Mouse (Mus musculus): Measurements from ENCODE around the gene Ciz1. TPM values are rescaled to one million over a fixed set of nuclear protein-coding genes. Genes with fewer than 3 reads are reported as not detected.

Gene Ciz1
- polyA plus RNA-seq, 1 experiment, result 275 TPM

GRCm38 (mm10) chr2:32315751-32316150 is 36.4 kb upstream of the Ciz1 start:
- 63% methylated on average over 8 of the region's 8 CpGs for WGBS
- H3K27ac ChIP-seq (ENCODE audit: insufficient read depth, low read depth, low read length), result no peak overlapping the region
- no peaks in the 10 kb centered on the region for H3K27me3 ChIP-seq (ENCODE audit: control insufficient read depth, insufficient read depth, low read length)
- peaks cover 2% of the 10 kb centered on the region; the same call in 1 of the 2 replicates for H3K4me1 ChIP-seq (ENCODE audit: control insufficient read depth, insufficient read depth, insufficient read length, low read length)
- no peak overlapping the region for H3K4me3 ChIP-seq (ENCODE audit: low read depth, low read length)
- no peak for TF ChIP-seq CTCF (IDR thresholded peaks at IDR 0.05; ENCODE audit: extremely low read depth, insufficient read length, insufficient replicate concordance, low read depth, low read length)
- TF ChIP-seq POLR2A (IDR thresholded peaks at IDR 0.05; ENCODE audit: low read depth, low read length), result no peak
- peaks cover 7% of the 10 kb centered on the region; the same call in 1 of the 2 replicates for H3K36me3 ChIP-seq (ENCODE audit: control insufficient read depth, insufficient read depth, low read length)

- no peak for TF ChIP-seq POLR2A (IDR thresholded peaks at IDR 0.05; ENCODE audit: low read depth, low read length)
- TF ChIP-seq CTCF (IDR thresholded peaks at IDR 0.05; ENCODE audit: extremely low read depth, insufficient read length, insufficient replicate concordance, low read depth, low read length), result no peak
- WGBS, result 80% methylated on average over 20 of the region's 20 CpGs
- H3K4me1 ChIP-seq (ENCODE audit: control insufficient read depth, insufficient read depth, insufficient read length, low read length), result peaks cover 6% of the 10 kb centered on the region
- no peak overlapping the region for H3K27ac ChIP-seq (ENCODE audit: insufficient read depth, low read depth, low read length)
- no peaks in the 10 kb centered on the region for H3K27me3 ChIP-seq (ENCODE audit: control insufficient read depth, insufficient read depth, low read length)
- no peak overlapping the region for H3K4me3 ChIP-seq (ENCODE audit: low read depth, low read length)
- peaks cover 7% of the 10 kb centered on the region; the same call in 1 of the 2 replicates for H3K36me3 ChIP-seq (ENCODE audit: control insufficient read depth, insufficient read depth, low read length)
Measured at GRCm38 (mm10) chr2:32316887-32317656, 35.1 kb upstream of the Ciz1 start.

- Histone ChIP-seq H3K27ac (ENCODE audit: insufficient read depth, low read depth, low read length) (peak overlapping the region; percentile 62), H3K4me3 (ENCODE audit: low read depth, low read length) (peak overlapping the region; percentile 45)
- 54% methylated on average over 19 of the region's 19 CpGs for WGBS
Measured at GRCm38 (mm10) chr2:32317791-32318417, 34.2 kb upstream of the Ciz1 start.

DNA sequence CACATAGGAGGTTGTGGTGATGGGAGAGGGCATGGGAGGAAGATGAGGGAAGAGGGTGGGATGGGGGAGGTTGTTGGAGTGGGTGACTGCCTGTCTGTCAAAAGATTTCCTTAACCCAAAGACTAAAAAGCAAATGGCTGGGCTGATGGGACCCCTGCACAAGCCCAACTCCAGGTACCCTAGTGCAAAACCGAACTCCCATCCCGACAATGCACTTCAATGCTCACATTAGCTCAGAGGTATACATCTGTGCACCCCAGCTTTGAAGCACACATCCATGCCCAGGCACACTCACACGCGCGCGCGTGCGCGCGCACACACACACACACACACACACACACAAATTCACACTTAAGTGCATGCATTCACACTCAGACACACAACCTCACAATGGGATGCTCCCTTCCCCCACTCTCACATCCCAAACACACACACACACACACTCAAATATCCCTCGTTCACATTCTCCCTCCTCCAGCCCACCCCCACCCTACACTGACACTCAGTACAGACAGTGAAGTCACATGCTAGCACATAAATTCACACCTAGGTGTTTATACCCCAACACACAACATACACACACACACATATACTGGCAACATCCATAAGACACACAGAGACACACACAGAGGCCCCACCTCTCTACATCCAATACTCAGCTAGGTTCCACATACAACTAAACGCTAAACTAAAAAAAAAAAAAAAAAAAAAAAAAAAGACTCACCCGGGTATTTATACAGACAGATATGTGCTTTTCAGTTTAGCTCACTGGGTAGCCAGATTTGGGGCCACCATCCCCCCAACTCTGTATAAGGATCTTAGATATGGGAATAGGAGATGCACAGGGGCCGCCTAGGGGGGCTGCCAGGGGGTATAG is 33.2 kb upstream of the Ciz1 start:
- H3K36me3 ChIP-seq (ENCODE audit: control insufficient read depth, insufficient read depth, low read length), result peaks cover 14% of the 10 kb centered on the region
- TF ChIP-seq CTCF (IDR thresholded peaks at IDR 0.05; ENCODE audit: extremely low read depth, insufficient read length, insufficient replicate concordance, low read depth, low read length) (no peak), POLR2A (IDR thresholded peaks at IDR 0.05; ENCODE audit: low read depth, low read length) (no peak)
- H3K4me1 ChIP-seq (ENCODE audit: control insufficient read depth, insufficient read depth, insufficient read length, low read length), result peaks cover 7% of the 10 kb centered on the region; the same call in 1 of the 2 replicates
- 80% methylated on average over 14 of the region's 14 CpGs for WGBS
- H3K27ac ChIP-seq (ENCODE audit: insufficient read depth, low read depth, low read length), result peak overlapping the region; percentile 24; the same call in 1 of the 2 replicates
- no peaks in the 10 kb centered on the region for H3K27me3 ChIP-seq (ENCODE audit: control insufficient read depth, insufficient read depth, low read length)
- peak overlapping the region; percentile 45; the same call in 1 of the 2 replicates for H3K4me3 ChIP-seq (ENCODE audit: low read depth, low read length)

More at GRCm38 (mm10) chr2:32317791-32318417, 34.2 kb upstream of the Ciz1 start:
- peaks cover 7% of the 10 kb centered on the region; the same call in 1 of the 2 replicates for H3K36me3 ChIP-seq (ENCODE audit: control insufficient read depth, insufficient read depth, low read length)
- TF ChIP-seq POLR2A (IDR thresholded peaks at IDR 0.05; ENCODE audit: low read depth, low read length) (no peak), CTCF (IDR thresholded peaks at IDR 0.05; ENCODE audit: extremely low read depth, insufficient read length, insufficient replicate concordance, low read depth, low read length) (no peak)
- peaks cover 7% of the 10 kb centered on the region; the same call in 1 of the 2 replicates for H3K4me1 ChIP-seq (ENCODE audit: control insufficient read depth, insufficient read depth, insufficient read length, low read length)
- H3K27me3 ChIP-seq (ENCODE audit: control insufficient read depth, insufficient read depth, low read length), result no peaks in the 10 kb centered on the region

GRCm38 (mm10) chr2:32319586-32320580 is 32.2 kb upstream of the Ciz1 start:
- peaks cover 13% of the 10 kb centered on the region for H3K36me3 ChIP-seq (ENCODE audit: control insufficient read depth, insufficient read depth, low read length)
- H3K27me3 ChIP-seq (ENCODE audit: control insufficient read depth, insufficient read depth, low read length), result no peaks in the 10 kb centered on the region
- H3K4me3 ChIP-seq (ENCODE audit: low read depth, low read length), result no peak overlapping the region
- H3K4me1 ChIP-seq (ENCODE audit: control insufficient read depth, insufficient read depth, insufficient read length, low read length), result peaks cover 7% of the 10 kb centered on the region; the same call in 1 of the 2 replicates
- H3K27ac ChIP-seq (ENCODE audit: insufficient read depth, low read depth, low read length), result no peak overlapping the region
- no peak for TF ChIP-seq POLR2A (IDR thresholded peaks at IDR 0.05; ENCODE audit: low read depth, low read length)
- no peak for TF ChIP-seq CTCF (IDR thresholded peaks at IDR 0.05; ENCODE audit: extremely low read depth, insufficient read length, insufficient replicate concordance, low read depth, low read length)
- WGBS, result 60% methylated on average over 9 of the region's 9 CpGs

- TF ChIP-seq CTCF (IDR thresholded peaks at IDR 0.05; ENCODE audit: extremely low read depth, insufficient read length, insufficient replicate concordance, low read depth, low read length) (no peak), POLR2A (IDR thresholded peaks at IDR 0.05; ENCODE audit: low read depth, low read length) (no peak)
- WGBS, result 75% methylated on average over 11 of the region's 11 CpGs
- Histone ChIP-seq H3K4me3 (ENCODE audit: low read depth, low read length) (no peak overlapping the region), H3K27me3 (ENCODE audit: control insufficient read depth, insufficient read depth, low read length) (no peaks in the 10 kb centered on the region), H3K4me1 (ENCODE audit: control insufficient read depth, insufficient read depth, insufficient read length, low read length) (peaks cover 7% of the 10 kb centered on the region; the same call in 1 of the 2 replicates), H3K36me3 (ENCODE audit: control insufficient read depth, insufficient read depth, low read length) (peaks cover 11% of the 10 kb centered on the region), H3K27ac (ENCODE audit: insufficient read depth, low read depth, low read length) (no peak overlapping the region)
Measured at GRCm38 (mm10) chr2:32320721-32321120, 31.4 kb upstream of the Ciz1 start.
